Mouse (Mus musculus): ENCODE results near the gene Lif. TPM values are rescaled to one million over a fixed set of nuclear protein-coding genes. Genes with fewer than 3 reads are reported as not detected.

Gene Lif
- polyA plus RNA-seq, 1 experiment: 0.90 TPM

DNA sequence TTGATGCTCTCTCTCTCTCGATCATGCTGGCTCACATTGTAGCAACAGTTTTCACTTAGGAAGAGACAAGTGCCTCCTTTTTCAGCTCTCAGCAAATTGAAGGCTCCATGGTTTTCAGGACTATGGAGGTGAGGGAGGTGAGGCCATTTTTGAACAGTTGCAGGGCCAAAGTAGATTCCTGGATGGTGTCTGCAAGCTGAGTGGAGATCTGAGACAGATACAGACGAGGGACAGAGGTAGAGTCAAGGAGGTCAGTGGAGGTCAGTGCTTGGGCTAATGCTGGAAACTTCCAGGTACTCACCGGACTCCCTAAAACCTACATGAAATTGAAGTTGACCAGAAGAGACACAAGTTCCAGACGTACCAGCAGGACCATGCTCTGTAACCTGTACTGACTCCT is 54.8 kb downstream of the Lif start:
- no peak overlapping the region for H3K27ac ChIP-seq (ENCODE audit: insufficient read depth, low read length)
- H3K4me3 ChIP-seq (ENCODE audit: insufficient read depth, low read length): no peak overlapping the region
- H3K4me1 ChIP-seq (ENCODE audit: control insufficient read depth, insufficient read depth, low read length): no peaks in the 10 kb centered on the region
- TF ChIP-seq CTCF (IDR thresholded peaks at IDR 0.05; ENCODE audit: extremely low read depth, insufficient read depth, low read length) (no peak), POLR2A (IDR thresholded peaks at IDR 0.05; ENCODE audit: extremely low read depth, insufficient read depth, low read length) (no peak)

DNA sequence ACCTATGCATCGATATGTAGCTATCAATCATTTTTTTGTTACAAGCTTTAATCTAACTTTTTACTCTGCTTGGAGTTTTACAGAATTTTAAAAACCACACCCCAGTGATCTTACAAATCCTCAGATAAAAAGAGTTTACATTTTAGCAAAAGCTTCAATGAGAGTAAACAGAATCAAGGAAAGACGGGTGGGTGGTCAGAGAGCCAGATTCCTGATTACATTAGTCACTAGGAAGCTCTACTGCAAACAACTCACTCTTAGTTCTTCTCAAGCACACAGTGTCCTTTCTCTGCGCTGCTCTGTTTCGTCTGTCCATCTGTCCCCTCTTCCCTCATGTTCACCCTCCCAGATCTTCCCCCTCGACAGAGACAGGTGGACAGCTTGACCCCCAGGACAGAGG is 59.9 kb downstream of the Lif start:
- no peaks in the 10 kb centered on the region for H3K4me1 ChIP-seq (ENCODE audit: control insufficient read depth, insufficient read depth, low read length)

GRCm38 (mm10) chr11:4318011-4318410 is 60.7 kb downstream of the Lif start:
- no peaks in the 10 kb centered on the region for H3K4me1 ChIP-seq (ENCODE audit: control insufficient read depth, insufficient read depth, low read length)
- TF ChIP-seq CTCF (IDR thresholded peaks at IDR 0.05; ENCODE audit: extremely low read depth, insufficient read depth, low read length): no peak
- no peak for TF ChIP-seq POLR2A (IDR thresholded peaks at IDR 0.05; ENCODE audit: extremely low read depth, insufficient read depth, low read length)

More for the DNA sequence above, 59.9 kb downstream of the Lif start:
- no peak overlapping the region for H3K4me3 ChIP-seq (ENCODE audit: insufficient read depth, low read length)
- no peak overlapping the region for H3K27ac ChIP-seq (ENCODE audit: insufficient read depth, low read length)
- TF ChIP-seq POLR2A (IDR thresholded peaks at IDR 0.05; ENCODE audit: extremely low read depth, insufficient read depth, low read length) (no peak), CTCF (IDR thresholded peaks at IDR 0.05; ENCODE audit: extremely low read depth, insufficient read depth, low read length) (no peak)

GRCm38 (mm10) chr11:4319212-4319955 is 62.0 kb downstream of the Lif start:
- Histone ChIP-seq H3K4me3 (ENCODE audit: insufficient read depth, low read length) (no peak overlapping the region), H3K27ac (ENCODE audit: insufficient read depth, low read length) (no peak overlapping the region), H3K4me1 (ENCODE audit: control insufficient read depth, insufficient read depth, low read length) (no peaks in the 10 kb centered on the region)
- TF ChIP-seq CTCF (IDR thresholded peaks at IDR 0.05; ENCODE audit: extremely low read depth, insufficient read depth, low read length) (no peak), POLR2A (IDR thresholded peaks at IDR 0.05; ENCODE audit: extremely low read depth, insufficient read depth, low read length) (no peak)

More at GRCm38 (mm10) chr11:4318011-4318410, 60.7 kb downstream of the Lif start:
- H3K27ac ChIP-seq (ENCODE audit: insufficient read depth, low read length): no peak overlapping the region
- H3K4me3 ChIP-seq (ENCODE audit: insufficient read depth, low read length): no peak overlapping the region

DNA sequence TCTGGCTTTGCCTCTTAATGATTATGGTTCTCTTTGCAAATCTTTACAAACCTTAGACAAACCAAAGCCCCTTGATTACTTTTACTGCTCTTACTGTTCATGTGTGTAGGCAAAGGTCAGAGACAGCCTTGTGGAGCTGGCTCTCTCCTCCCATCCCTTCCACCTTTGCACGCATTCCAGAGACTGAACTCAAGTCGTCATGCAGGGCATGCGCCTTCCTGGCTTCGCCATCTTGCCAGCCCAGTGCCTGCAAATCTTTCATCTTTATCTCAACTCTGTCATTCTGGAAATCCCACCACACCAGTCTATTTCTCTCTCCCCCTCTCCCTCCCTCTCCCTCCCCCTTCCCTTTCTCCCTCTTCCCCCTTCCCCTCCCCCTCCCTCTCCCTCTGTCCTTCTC is 63.5 kb downstream of the Lif start:
- no peak overlapping the region for H3K27ac ChIP-seq (ENCODE audit: insufficient read depth, low read length)
- no peaks in the 10 kb centered on the region for H3K4me1 ChIP-seq (ENCODE audit: control insufficient read depth, insufficient read depth, low read length)
- H3K4me3 ChIP-seq (ENCODE audit: insufficient read depth, low read length): no peak overlapping the region
- no peak for TF ChIP-seq POLR2A (IDR thresholded peaks at IDR 0.05; ENCODE audit: extremely low read depth, insufficient read depth, low read length)

Other genes starting within 250 kb of the Lif start
- 0.17 and 0.26 TPM in 2 replicates for gene Sec14l4, start 226.1 kb upstream of the Lif start, polyA plus RNA-seq (2012; rRNA removed)
- gene Sec14l3, start 192.7 kb upstream of the Lif start, polyA plus RNA-seq (2012; rRNA removed): 0.44 and 0.52 TPM in 2 replicates
- gene Mtfp1, start 162.1 kb upstream of the Lif start, polyA plus RNA-seq (2012; rRNA removed): 82.5 and 92.9 TPM in 2 replicates
- gene Sec14l2, start 134.1 kb upstream of the Lif start, polyA plus RNA-seq (2012; rRNA removed): 40.1 and 42.9 TPM in 2 replicates
- 34.9 and 36.5 TPM in 2 replicates for gene Rnf215, start 122.4 kb upstream of the Lif start, polyA plus RNA-seq (2012; rRNA removed)
- 19.0 and 19.1 TPM in 2 replicates for gene Ccdc157, start 97.3 kb upstream of the Lif start, polyA plus RNA-seq (2012; rRNA removed)
- 38.8 and 39.0 TPM in 2 replicates for gene Sf3a1, start 97.2 kb upstream of the Lif start, polyA plus RNA-seq (2012; rRNA removed)
- gene Tbc1d10a, start 70.8 kb upstream of the Lif start, polyA plus RNA-seq (2012; rRNA removed): 46.7 and 49.6 TPM in 2 replicates
- 3.8 and 5.4 TPM in 2 replicates for gene Castor1, start 39.3 kb upstream of the Lif start, polyA plus RNA-seq (2012; rRNA removed)
- gene Osm, start 21.1 kb upstream of the Lif start, polyA plus RNA-seq (2012; rRNA removed): 0.06 and 0.19 TPM in 2 replicates
- 0.06 and 0.13 TPM in 2 replicates for gene Hormad2, start 183.5 kb downstream of the Lif start, polyA plus RNA-seq (2012; rRNA removed)

Measured in cortical plate, adult 2 months (tissue).